Mouse (Mus musculus): Measurements from ENCODE around the gene Numa1.
"Not testable (repeated sequence)": the region's sequence is repeated elsewhere in the genome, so short reads cannot be mapped to it uniquely, and the experiment has no call there.

The Numa1 gene

GRCm38 (mm10) chr7:101935957-101936356 is 2.0 kb downstream of the Numa1 start:
- no peak for DNase-seq (ENCODE audit: extremely low read depth, insufficient read length, low spot score)

- DNase-seq (ENCODE audit: extremely low read depth, insufficient read length, low spot score), result no peak
These were observed 3.1 kb downstream of the Numa1 start for GRCm38 (mm10) chr7:101936996-101937395.

- no peak for DNase-seq (ENCODE audit: extremely low read depth, insufficient read length, low spot score)
These were observed 3.7 kb downstream of the Numa1 start for GRCm38 (mm10) chr7:101937569-101937968.

GRCm38 (mm10) chr7:101938348-101938747 is 4.4 kb downstream of the Numa1 start:
- no peak for DNase-seq (ENCODE audit: extremely low read depth, insufficient read length, low spot score)

GRCm38 (mm10) chr7:101939758-101940157 is 5.8 kb downstream of the Numa1 start:
- DNase-seq (ENCODE audit: extremely low read depth, insufficient read length, low spot score), result no peak

GRCm38 (mm10) chr7:101949008-101949407 is 15.1 kb downstream of the Numa1 start:
- not testable (repeated sequence) for DNase-seq (ENCODE audit: extremely low read depth, insufficient read length, low spot score)

GRCm38 (mm10) chr7:101951648-101952047 is 17.7 kb downstream of the Numa1 start:
- no peak for DNase-seq (ENCODE audit: extremely low read depth, insufficient read length, low spot score)

- DNase-seq (ENCODE audit: extremely low read depth, insufficient read length, low spot score), result no peak
These were observed 18.2 kb downstream of the Numa1 start for GRCm38 (mm10) chr7:101952098-101952497.

GRCm38 (mm10) chr7:101954163-101954562 is 20.3 kb downstream of the Numa1 start:
- no peak for DNase-seq (ENCODE audit: extremely low read depth, insufficient read length, low spot score)

GRCm38 (mm10) chr7:101955276-101955675 is 21.4 kb downstream of the Numa1 start:
- no peak for DNase-seq (ENCODE audit: extremely low read depth, insufficient read length, low spot score)

- DNase-seq (ENCODE audit: extremely low read depth, insufficient read length, low spot score), result no peak
These were observed 22.0 kb downstream of the Numa1 start for GRCm38 (mm10) chr7:101955862-101956261.

GRCm38 (mm10) chr7:101956481-101956880 is 22.6 kb downstream of the Numa1 start:
- DNase-seq (ENCODE audit: extremely low read depth, insufficient read length, low spot score), result no peak

- DNase-seq (ENCODE audit: extremely low read depth, insufficient read length, low spot score), result no peak
These were observed 23.0 kb downstream of the Numa1 start for GRCm38 (mm10) chr7:101956911-101957310.

GRCm38 (mm10) chr7:101962829-101963228 is 28.9 kb downstream of the Numa1 start:
- no peak for DNase-seq (ENCODE audit: extremely low read depth, insufficient read length, low spot score)

- DNase-seq (ENCODE audit: extremely low read depth, insufficient read length, low spot score), result no peak
These were observed 29.7 kb downstream of the Numa1 start for GRCm38 (mm10) chr7:101963621-101964020.

GRCm38 (mm10) chr7:101964551-101964950 is 30.6 kb downstream of the Numa1 start:
- peak; percentile 62 for DNase-seq (ENCODE audit: extremely low read depth, insufficient read length, low spot score)

- peak; percentile 32 for DNase-seq (ENCODE audit: extremely low read depth, insufficient read length, low spot score)
These were observed 31.7 kb downstream of the Numa1 start for GRCm38 (mm10) chr7:101965606-101966005.

GRCm38 (mm10) chr7:101967256-101967655 is 33.3 kb downstream of the Numa1 start:
- no peak for DNase-seq (ENCODE audit: extremely low read depth, insufficient read length, low spot score)

- no peak for DNase-seq (ENCODE audit: extremely low read depth, insufficient read length, low spot score)
These were observed 34.8 kb downstream of the Numa1 start for GRCm38 (mm10) chr7:101968751-101969150.

- peak; percentile 90 for DNase-seq (ENCODE audit: extremely low read depth, insufficient read length, low spot score)
These were observed 36.0 kb downstream of the Numa1 start for GRCm38 (mm10) chr7:101969694-101970428.

GRCm38 (mm10) chr7:101970429-101970775 is 36.5 kb downstream of the Numa1 start:
- DNase-seq (ENCODE audit: extremely low read depth, insufficient read length, low spot score), result no peak

- peak; percentile 59 for DNase-seq (ENCODE audit: extremely low read depth, insufficient read length, low spot score)
These were observed 37.0 kb downstream of the Numa1 start for GRCm38 (mm10) chr7:101970821-101971461.
